Mouse (Mus musculus) cerebellum, adult 2 months (tissue): Measurements from ENCODE around the gene Necab2.

Experiments used
- CTCF ChIP-seq: fragments of 200-500 bp; IDR thresholded peaks from 2 replicates; pipeline ENCODE4 v1.5.1; 2011; ENCODE audit warnings: low read depth, mild to moderate bottlenecking, control low read depth, low read length, moderate library complexity, borderline replicate concordance; ENCODE audit not compliant: insufficient read depth
- POLR2A ChIP-seq: fragments of 200-500 bp; IDR thresholded peaks from 2 replicates; pipeline ENCODE4 v1.6.1; 2011; ENCODE audit warnings: low read length, control low read depth, borderline replicate concordance; ENCODE audit not compliant: insufficient read depth

- TF ChIP-seq CTCF (no peak), POLR2A (no peak)
Observed at GRCm38 (mm10) chr8:119468091-119468490, 21.6 kb downstream of the Necab2 start.
